ENCODE assay signal across 23 mouse cellular contexts in genomic region chr3:92470111-92470510, GRCm38 (mm10). TPM values are rescaled to one million over a fixed set of nuclear protein-coding genes. Genes with fewer than 3 reads are reported as not detected.
DNase-seq lines count a peak whose midpoint lies in the region; ATAC-seq and TF ChIP-seq lines count a peak whose summit lies in the region.
"Had no signal": no experiment of that assay in that cellular context is flagged by ENCODE, and none has a peak within 500 bp of the region (broad histone marks: within the 10 kb centered on the region; RNA-seq: fewer than 3 reads in every experiment).

No protein-coding gene starts in this region.

- H3K4me1 ChIP-seq in liver, embryonic 11.5 days (replicated peaks; ENCODE audit: control insufficient read depth, insufficient read depth, low read length), result no peaks in the 10 kb centered on the region
- H3K4me1 ChIP-seq in liver, embryonic 12.5 days, result no peaks in the 10 kb centered on the region
- no peaks in the 10 kb centered on the region for H3K4me1 ChIP-seq in liver, postnatal 0 days (ENCODE audit: insufficient read depth)

- H3K79me3 ChIP-seq in C2C12 (ENCODE audit: low read depth), result no peaks in the 10 kb centered on the region

- no peak overlapping the region for H3K4me3 ChIP-seq in liver, embryonic 11.5 days (ENCODE audit: low read depth, low read length)
- no peak overlapping the region for H3K4me3 ChIP-seq in liver, embryonic 12.5 days
- no peak overlapping the region for H3K4me3 ChIP-seq in liver, postnatal 0 days (ENCODE audit: low read depth, low read length)
- H3K4me3 ChIP-seq in C2C12 (ENCODE audit: insufficient read depth, poor library complexity, severe bottlenecking), result no peak overlapping the region

- no peak for TF ChIP-seq CTCF in liver, postnatal 0 days (IDR thresholded peaks at IDR 0.05; ENCODE audit: low read depth)
- no peak for TF ChIP-seq CTCF in C2C12 (IDR thresholded peaks at IDR 0.05; ENCODE audit: control insufficient read depth, insufficient read depth, insufficient read length)

- no peak for TF ChIP-seq EP300 in liver, postnatal 0 days (IDR thresholded peaks at IDR 0.05; ENCODE audit: low read depth)

- no peak overlapping the region for H3ac ChIP-seq in C2C12 (ENCODE audit: control insufficient read depth, insufficient read length, low read depth)

- no peaks in the 10 kb centered on the region for H3K79me2 ChIP-seq in C2C12 (ENCODE audit: control insufficient read depth, insufficient read depth)

- H3K4me2 ChIP-seq in liver, embryonic 11.5 days, result no peak overlapping the region
- H3K4me2 ChIP-seq in liver, embryonic 12.5 days, result no peak overlapping the region
- H3K4me2 ChIP-seq in liver, postnatal 0 days (ENCODE audit: low read depth, low read length), result no peak overlapping the region

- DNase-seq in liver, embryonic 11.5 days (ENCODE audit: low spot score), result no peak
- DNase-seq in liver, result no peak
- DNase-seq in liver, postnatal 0 days, result no peak
- no peak for DNase-seq in cerebellum, adult 8-10 months
- DNase-seq: adrenal gland, adult 2 months; adrenal gland, adult 8-10 months; adrenal gland, postnatal 10 days; adrenal gland, postnatal 14 days; adrenal gland, postnatal 25 days; adrenal gland, postnatal 36 days; B cell, adult 2 months; cerebellum, adult 11 months; cerebellum, adult 11-12 months; cerebellum, adult 18-20 months; cerebellum, adult 2 months had no signal

- no peak overlapping the region for H3K9ac ChIP-seq in liver, embryonic 11.5 days (ENCODE audit: low read depth, low read length)
- H3K9ac ChIP-seq in liver, embryonic 12.5 days, result no peak overlapping the region
- no peak overlapping the region for H3K9ac ChIP-seq in liver, postnatal 0 days (replicated peaks)

- 64% methylated on average over 2 of the region's 2 CpGs for WGBS in liver, embryonic 11.5 days
- 71% methylated on average over 2 of the region's 2 CpGs for WGBS in liver, embryonic 12.5 days (ENCODE audit: insufficient replicate concordance)
- WGBS in liver, postnatal 0 days (ENCODE audit: insufficient replicate concordance), result 59% methylated on average over 2 of the region's 2 CpGs

- no peaks in the 10 kb centered on the region for H3K9me3 ChIP-seq in liver, embryonic 11.5 days (ENCODE audit: control insufficient read depth, low read length)
- no peaks in the 10 kb centered on the region for H3K9me3 ChIP-seq in liver, embryonic 12.5 days (replicated peaks)
- H3K9me3 ChIP-seq in liver, postnatal 0 days (ENCODE audit: low read length), result no peaks in the 10 kb centered on the region
- H3K9me3 ChIP-seq: G1E had no signal

- no peak overlapping the region for H3K27ac ChIP-seq in liver, embryonic 11.5 days (ENCODE audit: low read depth, low read length)
- no peak overlapping the region for H3K27ac ChIP-seq in liver, embryonic 12.5 days
- H3K27ac ChIP-seq in liver, postnatal 0 days (ENCODE audit: low read depth), result no peak overlapping the region

- ATAC-seq in liver, embryonic 11.5 days (replicated peaks; ENCODE audit: low FRiP score), result peak; percentile 64
- peak; percentile 62; the same call in 1 of the 2 replicates for ATAC-seq in liver, embryonic 12.5 days
- no peak for ATAC-seq in liver, postnatal 0 days
- ATAC-seq: activated CD4-positive, CD25-positive, alpha-beta regulatory T cell, adult 4 months; CD4-positive, CD25-positive, alpha-beta regulatory T cell, adult 4 months; Patski had no signal

- H3K27me3 ChIP-seq in liver, embryonic 11.5 days (replicated peaks; ENCODE audit: control insufficient read depth, insufficient read depth, low read length), result no peaks in the 10 kb centered on the region
- no peaks in the 10 kb centered on the region for H3K27me3 ChIP-seq in liver, embryonic 12.5 days (replicated peaks)
- no peaks in the 10 kb centered on the region for H3K27me3 ChIP-seq in liver, postnatal 0 days (ENCODE audit: insufficient read depth, low read length)
- no peaks in the 10 kb centered on the region for H3K27me3 ChIP-seq in C2C12 (ENCODE audit: control insufficient read depth, insufficient read depth, insufficient read length)
- H3K27me3 ChIP-seq: CH12.LX, Patski had no signal

- no peaks in the 10 kb centered on the region for H3K36me3 ChIP-seq in liver, embryonic 11.5 days (ENCODE audit: control insufficient read depth, insufficient read depth, low read length)
- H3K36me3 ChIP-seq in liver, embryonic 12.5 days, result no peaks in the 10 kb centered on the region
- H3K36me3 ChIP-seq in liver, postnatal 0 days (replicated peaks; ENCODE audit: insufficient read depth, low read length), result no peaks in the 10 kb centered on the region
- H3K36me3 ChIP-seq in C2C12 (ENCODE audit: control insufficient read depth, insufficient read depth), result no peaks in the 10 kb centered on the region
- H3K36me3 ChIP-seq: G1E had no signal

TF ChIP-seq in C2C12, 6 proteins besides CTCF, POLR2A, EP300 and RAD21:
- no peak for TF ChIP-seq MYOG (IDR thresholded peaks at IDR 0.05; ENCODE audit: control insufficient read depth, extremely low read depth, insufficient read length)
- TF ChIP-seq FOSL1 (IDR thresholded peaks at IDR 0.05; ENCODE audit: insufficient read depth, low read length, poor library complexity, severe bottlenecking), result no peak
- TF ChIP-seq MAX (IDR thresholded peaks at IDR 0.05), result no peak
- TF ChIP-seq MYOD1 (IDR thresholded peaks at IDR 0.05; ENCODE audit: control insufficient read depth, insufficient read length, low read depth), result peak; percentile 38
- TF ChIP-seq CEBPB (IDR thresholded peaks at IDR 0.05; ENCODE audit: low read depth), result no peak
- no peak for TF ChIP-seq USF1 (IDR thresholded peaks at IDR 0.05; ENCODE audit: low read depth)

RNA-seq across cellular contexts. Expression of gene Sprr3, which starts 11.6 kb away (rescaled TPM):
- polyA plus RNA-seq in liver, embryonic 11.5 days (2014; fragmentation: Nextera tagmentation; extraction: Ambion mirVana), result not detected in 2 replicates
- not detected in 2 replicates for polyA plus RNA-seq in liver, embryonic 12.5 days (2016; fragmentation: Nextera tagmentation; extraction: Ambion mirVana)
- not detected in 2 replicates for polyA plus RNA-seq in liver, postnatal 0 days (2015; fragmentation: Nextera tagmentation; extraction: Ambion mirVana)
- polyA plus RNA-seq in C2C12 (2012; fragmentation: generic; extraction: Trizol), result not detected
- polyA plus RNA-seq: activated CD4-positive, CD25-positive, alpha-beta regulatory T cell, adult 4 months; adrenal gland, adult 2 months; brain, embryonic 14.5 days; CD4-positive, CD25-positive, alpha-beta regulatory T cell, adult 4 months; cerebellum, adult 2 months; G1E; Patski had no signal

RNA-seq across cellular contexts. Expression of gene Sprr1a, which starts 15.6 kb away (rescaled TPM):
- not detected in 2 replicates for polyA plus RNA-seq in liver, embryonic 11.5 days (2014; fragmentation: Nextera tagmentation; extraction: Ambion mirVana)
- not detected in 2 replicates for polyA plus RNA-seq in liver, embryonic 12.5 days (2016; fragmentation: Nextera tagmentation; extraction: Ambion mirVana)
- 0.14 TPM in 1 of 2 replicates, not detected in the other for polyA plus RNA-seq in liver, postnatal 0 days (2015; fragmentation: Nextera tagmentation; extraction: Ambion mirVana)
- 23.8 TPM for polyA plus RNA-seq in C2C12 (2012; fragmentation: generic; extraction: Trizol)
- polyA plus RNA-seq: activated CD4-positive, CD25-positive, alpha-beta regulatory T cell, adult 4 months; brain, embryonic 14.5 days; CD4-positive, CD25-positive, alpha-beta regulatory T cell, adult 4 months; G1E had no signal

RNA-seq across cellular contexts. Expression of gene Sprr4, which starts 30.2 kb away (rescaled TPM):
- polyA plus RNA-seq in liver, embryonic 11.5 days (2014; fragmentation: Nextera tagmentation; extraction: Ambion mirVana), result not detected in 2 replicates
- not detected in 2 replicates for polyA plus RNA-seq in liver, embryonic 12.5 days (2016; fragmentation: Nextera tagmentation; extraction: Ambion mirVana)
- polyA plus RNA-seq in liver, postnatal 0 days (2015; fragmentation: Nextera tagmentation; extraction: Ambion mirVana), result not detected in 2 replicates
- not detected for polyA plus RNA-seq in C2C12 (2012; fragmentation: generic; extraction: Trizol)
- polyA plus RNA-seq: activated CD4-positive, CD25-positive, alpha-beta regulatory T cell, adult 4 months; adrenal gland, adult 2 months; brain, embryonic 14.5 days; CD4-positive, CD25-positive, alpha-beta regulatory T cell, adult 4 months; cerebellum, adult 2 months; G1E; Patski had no signal

RNA-seq across cellular contexts. Expression of gene Sprr1b, which starts 31.5 kb away (rescaled TPM):
- not detected in 2 replicates for polyA plus RNA-seq in liver, embryonic 11.5 days (2014; fragmentation: Nextera tagmentation; extraction: Ambion mirVana)
- polyA plus RNA-seq in liver, embryonic 12.5 days (2016; fragmentation: Nextera tagmentation; extraction: Ambion mirVana), result not detected in 2 replicates
- not detected in 2 replicates for polyA plus RNA-seq in liver, postnatal 0 days (2015; fragmentation: Nextera tagmentation; extraction: Ambion mirVana)
- polyA plus RNA-seq in C2C12 (2012; fragmentation: generic; extraction: Trizol), result 0.46 TPM
- polyA plus RNA-seq: activated CD4-positive, CD25-positive, alpha-beta regulatory T cell, adult 4 months; adrenal gland, adult 2 months; CD4-positive, CD25-positive, alpha-beta regulatory T cell, adult 4 months; cerebellum, adult 2 months; G1E had no signal

RNA-seq across cellular contexts. Expression of gene Sprr2k, which starts 37.7 kb away (rescaled TPM):
- polyA plus RNA-seq in liver, embryonic 11.5 days (2014; fragmentation: Nextera tagmentation; extraction: Ambion mirVana), result not detected in 2 replicates
- polyA plus RNA-seq in liver, embryonic 12.5 days (2016; fragmentation: Nextera tagmentation; extraction: Ambion mirVana), result not detected in 2 replicates
- polyA plus RNA-seq in liver, postnatal 0 days (2015; fragmentation: Nextera tagmentation; extraction: Ambion mirVana), result 0.18 TPM in 1 of 2 replicates, not detected in the other
- polyA plus RNA-seq in C2C12 (2012; fragmentation: generic; extraction: Trizol), result 4.0 TPM
- polyA plus RNA-seq: activated CD4-positive, CD25-positive, alpha-beta regulatory T cell, adult 4 months; adrenal gland, adult 2 months; brain, embryonic 14.5 days; CD4-positive, CD25-positive, alpha-beta regulatory T cell, adult 4 months; cerebellum, adult 2 months; G1E; Patski had no signal

Comparison
In these comparisons a context has a peak if more than half of its experiments do, and no peak if none do; other contexts are left out.
1. RNA of gene Sprr1a, which starts 15.6 kb away (polyA plus RNA-seq): 23.8 TPM in C2C12 (single experiment); 0.14 TPM in liver, postnatal 0 days, not detected in liver, embryonic 12.5 days and not detected in liver, embryonic 11.5 days; every median in the first group is over 10 times any median in the second.